Mouse (Mus musculus) heart, postnatal 10 days (tissue): Measurements from ENCODE around the gene Zmiz1. TPM values are rescaled to one million over a fixed set of nuclear protein-coding genes. Genes with fewer than 3 reads are reported as not detected.
A peak's percentile ranks its signal among the peaks of the same experiment; 100 is the strongest.

Experiments used
- DNase-seq, 2 experiments: peaks; one replicate each; pipeline ENCODE4 v3.0.0; 2021
- intact Hi-C: fragments of 180-260 bp; cut with DNase I; formaldehyde crosslinking; loops from one replicate; pipeline ENCODE4 v1.15.1; 2025
- total RNA-seq, 2 experiments: library from RNA; stranded (reverse); gene quantifications; 2 replicates each; pipeline ENCODE4 v1.2.3; 2021

The Zmiz1 gene
- total RNA-seq, 2 experiments from 2014 or later = 70.9 to 72.0 TPM

DNA sequence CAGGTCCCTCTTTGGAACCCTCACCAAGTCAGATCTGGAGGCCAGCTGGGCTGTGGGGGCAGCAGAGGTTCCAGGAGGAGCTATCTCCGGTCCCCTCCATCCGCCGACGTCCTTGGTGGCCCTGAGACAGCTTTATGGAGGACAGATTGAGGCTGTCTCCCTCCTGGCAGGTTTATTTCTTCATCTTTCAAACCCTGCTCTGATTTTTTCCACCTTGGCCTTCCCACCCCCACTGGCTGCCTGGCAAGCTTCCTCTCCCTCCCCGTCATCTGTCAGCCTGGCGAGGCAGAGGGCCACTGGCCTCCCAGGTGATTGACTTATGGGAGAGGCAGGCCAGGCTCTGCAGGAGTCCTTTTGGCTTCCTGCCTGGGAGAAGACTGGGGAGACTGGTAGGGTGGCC lies 89.7 kb downstream of the Zmiz1 start:
- intact Hi-C loops = no loop called here
- DNase-seq = no peak

DNA sequence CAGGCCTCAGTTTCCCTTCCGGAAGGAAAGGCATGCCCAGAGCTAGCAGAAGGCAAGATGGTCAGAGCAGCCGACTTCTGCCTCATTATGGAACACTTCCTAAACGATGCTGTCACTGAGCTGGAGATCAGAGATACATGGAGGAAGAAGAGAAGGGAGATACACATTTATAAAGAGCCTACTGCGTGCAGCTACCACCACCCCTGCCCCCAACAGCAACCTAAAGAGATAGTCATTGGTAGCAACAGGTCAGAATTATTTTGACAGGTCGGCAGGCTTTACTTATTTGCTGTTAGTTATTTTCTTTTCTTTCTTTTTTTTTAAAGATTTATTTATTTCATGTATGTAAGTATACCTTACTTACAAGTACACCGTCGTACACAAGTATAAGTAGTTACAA lies 90.1 kb downstream of the Zmiz1 start:
- no peak for DNase-seq

DNA sequence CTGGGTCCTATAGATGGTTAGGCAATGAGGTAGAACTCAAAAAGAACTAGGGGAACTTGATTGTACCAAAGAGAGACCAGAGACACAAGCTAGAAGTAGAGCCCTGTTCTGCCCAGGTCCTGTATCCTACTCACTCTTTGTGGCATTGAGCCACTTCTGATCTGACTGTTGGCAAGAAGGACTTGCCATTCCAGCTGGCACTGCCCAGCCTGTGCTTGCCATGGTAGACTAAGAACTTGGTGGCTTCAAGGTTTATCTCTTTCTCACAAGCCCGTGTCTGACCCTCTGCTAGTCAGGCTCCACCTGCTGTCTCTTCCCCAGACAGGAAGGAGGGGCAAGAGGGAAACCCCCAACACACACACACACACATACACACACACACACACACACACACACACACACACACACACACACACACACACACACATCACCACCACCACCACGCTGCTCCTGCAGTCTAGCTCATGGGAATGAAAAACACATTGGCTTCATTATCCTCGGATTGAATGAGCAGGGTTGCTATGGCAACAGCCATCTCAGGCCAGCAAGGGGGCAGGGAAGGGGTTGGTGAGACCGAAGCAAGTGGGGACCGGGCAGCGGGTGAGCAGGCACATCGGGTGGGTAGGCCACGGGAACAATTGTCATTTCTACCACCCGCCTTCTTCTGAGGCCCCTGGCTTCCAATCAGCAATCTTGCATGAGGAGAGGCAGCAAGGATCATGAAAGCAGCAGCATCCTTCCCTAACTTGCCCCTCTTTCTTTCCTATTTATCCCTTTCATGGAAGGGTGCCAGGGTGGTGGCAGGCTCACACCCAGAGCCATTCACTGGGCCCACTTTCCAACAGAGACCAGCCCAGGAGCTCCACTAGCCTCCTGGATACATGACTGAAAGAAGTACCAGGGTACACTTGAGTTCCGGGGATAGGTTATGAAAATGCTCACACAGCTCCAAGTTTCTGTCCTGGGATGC lies 91.2 kb downstream of the Zmiz1 start:
- no peak for DNase-seq
- intact Hi-C loops = no loop called here

More for the DNA sequence above, 90.1 kb downstream of the Zmiz1 start:
- intact Hi-C loops = no loop called here

DNA sequence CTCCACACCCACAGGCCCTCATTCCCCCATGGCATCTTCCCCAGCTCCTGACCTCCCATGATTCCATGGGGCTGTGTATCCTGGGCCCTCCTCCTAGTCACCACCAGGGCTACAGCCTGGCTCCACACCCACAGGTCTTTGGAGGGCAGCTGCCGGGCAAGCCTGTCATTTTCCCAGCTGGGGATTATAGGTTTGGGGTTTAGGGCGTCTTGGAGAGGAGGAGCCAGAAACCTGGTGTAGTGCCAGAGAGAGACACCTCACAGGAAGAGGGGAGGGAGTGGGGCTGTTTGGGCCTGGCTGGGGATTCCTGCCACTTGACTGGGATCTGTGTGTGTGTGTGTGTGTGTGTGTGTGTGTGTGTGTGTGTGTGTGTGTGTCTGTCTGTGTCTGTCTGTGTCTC lies 92.7 kb downstream of the Zmiz1 start:
- intact Hi-C loops = no loop called here
- no peak for DNase-seq

DNA sequence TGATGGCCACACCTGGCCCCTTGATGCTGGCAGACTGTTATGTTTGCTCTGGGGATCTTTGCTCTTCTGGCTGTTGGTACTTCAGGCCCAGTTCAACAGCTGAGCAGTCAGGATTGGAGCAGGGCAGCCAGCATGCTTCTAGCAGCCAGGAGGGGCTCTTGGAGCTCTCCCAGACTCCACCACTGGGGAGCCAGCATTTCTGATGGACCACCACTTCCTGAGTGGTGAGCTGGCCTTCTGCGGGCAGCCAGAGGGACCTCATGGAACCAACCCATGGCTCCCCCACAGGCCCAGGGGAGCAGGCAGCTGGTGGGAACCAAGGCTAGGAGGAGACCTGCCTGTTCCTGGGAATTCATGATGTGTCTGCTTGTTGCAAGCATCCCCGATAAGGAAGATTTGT lies 94.4 kb downstream of the Zmiz1 start:
- DNase-seq = no peak
- intact Hi-C loops = no loop called here

DNA sequence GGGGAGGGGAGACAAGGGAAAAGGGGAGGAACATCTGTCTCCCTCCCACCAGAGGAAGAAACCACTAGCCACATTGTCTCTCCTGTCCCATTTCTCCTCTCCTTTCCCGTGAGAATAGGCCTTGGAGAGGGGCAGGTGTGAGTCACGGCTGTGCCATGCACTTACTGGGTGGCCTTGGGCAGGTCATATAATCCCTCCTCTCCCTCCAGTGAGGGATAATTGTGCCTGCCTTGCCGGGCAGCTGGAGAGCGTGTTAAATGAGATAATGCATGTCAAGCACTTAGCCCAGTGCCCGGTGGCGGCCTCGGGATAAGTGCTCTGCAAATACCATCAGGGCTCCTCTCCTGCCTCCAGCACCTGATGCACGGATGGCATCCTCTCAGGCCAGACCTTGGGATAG lies 95.8 kb downstream of the Zmiz1 start:
- no peak for DNase-seq
- intact Hi-C loops = no loop called here

DNA sequence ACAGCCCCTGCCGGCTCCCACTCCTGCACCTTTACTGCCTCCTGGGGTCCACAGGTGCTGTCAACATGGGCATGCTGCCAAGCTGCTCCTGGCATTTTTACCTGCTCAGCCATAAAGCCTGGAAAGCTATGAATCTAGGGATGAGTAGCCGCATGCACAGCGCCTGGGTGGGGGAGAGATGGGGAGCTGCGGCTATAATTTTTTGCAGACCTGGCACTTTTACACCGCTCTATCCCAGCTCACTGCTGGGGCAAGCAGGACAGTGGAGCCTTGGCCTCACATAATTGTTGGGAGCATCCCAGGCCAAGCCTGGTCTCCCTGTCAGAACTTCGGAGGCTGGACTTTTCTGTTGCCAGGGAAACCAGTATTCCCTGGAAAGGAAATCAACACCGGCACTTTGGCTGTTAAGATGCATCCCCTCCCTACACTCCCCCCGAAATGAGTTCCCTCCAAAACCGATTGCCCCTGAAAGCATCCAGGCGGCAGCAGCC lies 96.4 kb downstream of the Zmiz1 start:
- no peak for DNase-seq
- intact Hi-C loops = no loop called here

DNA sequence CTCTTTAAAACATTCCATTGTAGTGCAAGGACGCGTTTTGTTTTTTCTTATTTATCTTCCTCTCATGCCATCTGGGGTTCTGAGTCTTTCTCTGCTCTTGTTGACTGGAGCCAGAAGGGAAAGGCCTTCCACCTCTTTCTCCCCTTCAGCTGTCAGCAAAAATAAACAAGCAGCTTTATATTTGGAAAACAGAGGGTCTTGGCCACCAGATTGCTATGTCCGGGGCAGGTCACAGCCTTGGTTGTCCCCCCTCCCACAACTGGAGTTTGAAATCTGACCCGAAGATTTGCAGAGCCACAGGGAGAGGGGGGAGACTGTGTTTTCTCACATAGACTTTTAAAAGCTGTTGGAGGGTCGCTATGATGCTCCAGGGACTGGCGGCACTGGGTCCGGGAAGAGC lies 96.9 kb downstream of the Zmiz1 start:
- intact Hi-C loops = no loop called here
- no peak for DNase-seq

DNA sequence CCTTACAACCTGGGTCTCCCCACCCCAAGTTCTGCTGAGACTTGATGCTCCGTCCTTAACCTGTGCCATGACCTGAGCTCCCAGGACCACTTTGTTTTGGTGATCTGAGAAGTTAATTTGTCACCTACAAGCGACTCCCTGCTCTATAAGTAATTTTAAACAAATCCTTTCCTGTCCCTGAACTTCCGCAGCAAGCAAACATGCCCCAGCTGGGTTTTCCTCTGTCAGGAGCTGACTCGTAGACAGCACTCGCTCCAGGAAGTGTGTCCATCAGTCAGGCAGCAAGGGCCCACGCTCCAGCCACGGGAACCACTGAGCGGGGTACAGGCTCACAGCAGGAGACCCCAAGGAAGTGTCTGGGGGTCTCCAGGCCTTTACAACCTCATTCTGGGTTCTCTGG lies 98.0 kb downstream of the Zmiz1 start:
- intact Hi-C loops = no loop called here
- no peak for DNase-seq

DNA sequence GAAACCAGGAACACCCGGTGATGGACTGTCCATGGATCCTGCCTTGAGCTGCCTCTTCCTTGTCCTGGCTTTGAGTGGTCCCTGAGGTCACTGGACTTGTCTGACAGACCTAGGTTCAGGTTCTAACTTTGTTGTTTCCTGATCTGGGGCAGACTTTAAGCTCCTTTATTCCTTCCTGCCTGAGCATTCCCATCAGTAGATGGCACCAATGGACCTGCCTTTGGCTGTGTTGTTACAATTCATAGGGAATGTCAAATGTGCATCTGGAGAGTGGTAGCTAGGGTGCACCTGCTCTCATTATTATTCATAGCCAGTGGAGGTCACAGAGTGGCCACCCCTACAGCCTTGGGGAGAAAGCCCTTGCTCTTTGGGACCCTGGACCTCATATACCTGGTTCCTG lies 99.5 kb downstream of the Zmiz1 start:
- intact Hi-C loops = no loop called here
- no peak for DNase-seq

DNA sequence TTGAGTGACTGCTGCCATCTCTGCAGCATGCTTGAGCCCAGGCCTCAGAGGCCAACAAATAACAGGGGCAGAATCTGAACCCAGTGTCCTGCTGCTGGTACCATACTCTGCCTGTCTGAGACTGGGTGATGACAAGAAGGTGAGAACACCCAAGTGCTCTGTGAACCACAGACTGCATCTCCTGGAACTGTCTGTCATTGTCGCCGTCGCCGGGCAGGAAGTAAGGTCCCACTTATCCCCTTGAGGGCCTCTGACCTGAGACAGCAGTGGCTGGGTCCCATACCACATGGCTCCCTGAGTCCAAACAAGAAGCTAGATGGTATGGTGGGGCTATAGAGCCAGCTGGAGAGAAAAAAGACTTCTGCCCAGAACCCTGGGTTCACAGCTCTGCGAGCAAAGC lies 100.9 kb downstream of the Zmiz1 start:
- intact Hi-C loops = loop anchor here (5.0 to 10.0 kb wide), 3 partner anchors 183 to 785 kb away; no protein-coding TSS in a partner anchor
- no peak for DNase-seq

DNA sequence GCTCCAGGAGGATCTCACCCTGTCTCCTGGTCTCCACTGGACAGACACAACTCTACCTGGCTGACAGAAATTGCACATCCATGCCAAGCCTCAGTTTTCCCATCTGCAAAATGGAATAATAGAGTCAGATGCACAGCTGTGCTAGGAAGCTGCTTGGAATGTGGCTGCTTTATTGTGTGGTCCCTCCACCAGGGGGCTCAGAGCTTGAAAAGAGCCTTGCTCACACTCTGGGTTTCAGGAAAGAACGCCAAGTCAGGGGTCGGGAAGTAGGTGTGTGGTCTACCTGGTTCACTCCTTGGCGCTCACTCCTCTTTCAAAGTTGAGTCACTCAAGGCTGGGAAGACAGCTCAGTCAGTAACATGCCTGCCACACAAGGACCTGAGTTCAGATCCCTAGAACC lies 101.9 kb downstream of the Zmiz1 start:
- intact Hi-C loops = loop anchor here (5.0 to 10.0 kb wide), 3 partner anchors 184 to 786 kb away; no protein-coding TSS in a partner anchor
- DNase-seq = no peak

DNA sequence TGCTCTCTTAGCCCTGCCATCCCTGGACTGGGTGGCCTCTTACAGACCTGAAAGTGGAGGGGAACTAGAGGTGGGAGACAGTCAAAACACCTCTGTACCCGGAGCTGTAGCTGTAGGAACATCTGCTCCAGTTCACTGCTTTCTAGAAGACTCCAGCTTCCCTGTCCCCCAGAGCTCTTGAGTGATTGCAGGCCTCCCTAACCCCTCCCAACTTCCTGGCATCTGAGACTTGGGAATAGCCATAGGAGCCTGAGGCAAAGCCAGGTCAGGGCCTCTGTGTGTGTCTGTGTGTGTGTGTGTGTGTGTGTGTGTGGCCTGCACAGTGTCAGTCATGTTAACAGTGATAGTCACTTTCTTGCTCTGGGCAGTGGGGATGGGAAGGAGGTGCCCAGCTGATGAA lies 102.7 kb downstream of the Zmiz1 start:
- peak in 1 of 2 experiments; percentile 47 for DNase-seq
- intact Hi-C loops = loop anchor here (5.0 to 10.0 kb wide), 3 partner anchors 184 to 787 kb away; no protein-coding TSS in a partner anchor

DNA sequence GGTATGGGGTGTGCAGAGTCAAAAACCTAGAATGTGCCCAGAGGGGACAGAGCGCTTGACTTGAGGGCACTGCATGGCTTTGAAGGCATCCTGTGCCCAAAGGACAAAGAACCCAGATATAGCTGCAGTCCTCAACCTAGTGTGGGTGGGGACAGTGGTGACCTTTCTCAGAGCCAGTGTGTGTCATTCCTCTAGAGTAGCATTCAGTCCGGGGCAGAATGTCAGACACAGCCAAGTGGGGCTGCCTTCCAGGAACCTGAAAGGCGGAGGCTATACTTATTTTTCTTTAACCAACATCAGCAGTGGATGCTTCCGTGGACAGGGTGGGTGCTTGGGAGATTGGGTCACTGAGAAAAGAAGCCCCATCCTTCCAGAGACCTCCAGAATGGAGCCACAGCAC lies 103.5 kb downstream of the Zmiz1 start:
- DNase-seq = peak; percentile 53 to 63
- intact Hi-C loops = loop anchor here (5.0 to 10.0 kb wide), 3 partner anchors 185 to 788 kb away; no protein-coding TSS in a partner anchor

DNA sequence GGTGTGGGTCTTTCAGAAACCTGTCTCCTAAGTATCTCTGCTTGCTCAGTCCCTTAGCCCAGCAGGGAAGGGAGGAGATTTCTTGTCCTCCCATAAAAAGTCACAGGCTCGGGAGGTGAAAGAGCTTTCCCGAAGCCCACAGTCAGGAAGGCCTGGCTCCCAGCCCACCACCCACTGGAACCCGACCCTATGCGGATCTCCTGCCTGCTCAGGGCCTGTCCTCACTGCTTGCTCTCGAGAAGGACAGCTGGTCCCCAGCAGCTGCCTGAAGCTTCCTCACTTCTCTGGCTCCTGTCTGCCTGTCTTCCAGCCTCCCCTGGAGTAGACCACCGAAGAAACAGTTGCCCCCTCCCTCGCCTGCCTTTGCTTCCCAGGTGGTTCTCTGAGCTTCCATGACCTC lies 103.9 kb downstream of the Zmiz1 start:
- intact Hi-C loops = loop anchor here (5.0 to 10.0 kb wide), 3 partner anchors 186 to 788 kb away; no protein-coding TSS in a partner anchor
- no peak for DNase-seq

DNA sequence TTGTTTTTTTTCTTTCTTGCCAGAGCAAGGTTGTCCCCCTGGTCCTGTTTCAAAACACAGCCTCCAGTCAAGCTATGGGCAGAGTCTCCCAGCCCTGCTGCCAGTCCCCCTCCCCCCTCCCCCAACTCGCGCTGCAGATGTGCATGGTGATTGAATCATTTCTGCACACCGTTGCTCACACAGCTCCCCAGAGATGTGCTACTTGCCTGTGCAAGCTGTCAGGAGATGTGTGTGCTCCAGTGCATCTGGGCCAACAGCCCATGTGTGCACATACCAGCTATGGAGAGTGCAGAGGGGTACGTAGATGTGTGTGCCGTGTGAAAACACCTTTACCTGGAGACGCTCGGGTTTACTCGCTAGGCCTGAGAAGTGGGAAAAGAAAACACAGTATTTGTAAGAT lies 105.6 kb downstream of the Zmiz1 start:
- intact Hi-C loops = loop anchor here (2.0 to 10.0 kb wide), 7 partner anchors 48 to 1064 kb away; partner anchors contain the start of gene Zmiz1
- DNase-seq = no peak

DNA sequence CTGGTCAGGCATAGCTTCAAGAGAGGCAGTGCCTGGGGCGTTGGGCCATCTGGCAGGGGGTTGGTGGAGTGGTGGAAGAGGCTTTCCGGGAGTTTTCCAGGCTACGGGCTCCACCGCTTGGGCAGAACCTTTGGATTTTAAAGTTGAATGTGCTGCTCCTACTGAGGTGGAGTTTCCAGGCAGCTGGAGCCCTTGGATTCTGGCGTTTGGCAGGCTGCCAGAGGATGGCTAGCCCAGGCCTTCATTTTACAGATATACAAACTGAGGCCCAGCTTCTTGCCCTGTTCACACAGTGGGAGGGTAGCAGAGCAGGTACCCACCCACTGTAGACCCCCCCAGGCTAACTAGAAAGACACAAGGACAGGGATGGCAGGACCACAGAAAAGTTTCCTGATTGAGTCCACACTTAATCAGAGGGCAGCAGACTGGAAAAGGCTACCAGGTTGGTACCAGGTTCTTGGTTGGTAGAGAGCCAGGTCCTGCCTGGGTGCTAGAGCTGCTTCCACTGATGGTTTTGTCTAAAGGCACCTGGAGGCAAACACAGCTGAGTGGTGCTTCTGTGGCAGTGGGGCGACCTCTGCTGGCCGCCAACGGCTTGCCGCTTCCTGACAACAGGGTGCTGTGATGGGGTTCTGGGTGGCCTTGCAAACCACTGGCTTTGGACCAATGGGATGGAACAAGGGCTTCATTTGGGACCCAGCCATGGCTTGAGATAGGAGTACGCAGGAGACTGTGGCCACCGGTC lies 106.5 kb downstream of the Zmiz1 start:
- intact Hi-C loops = loop anchor here (2.0 to 10.0 kb wide), 7 partner anchors 49 to 1065 kb away; partner anchors contain the start of gene Zmiz1
- peak; percentile 90 to 92 for DNase-seq

DNA sequence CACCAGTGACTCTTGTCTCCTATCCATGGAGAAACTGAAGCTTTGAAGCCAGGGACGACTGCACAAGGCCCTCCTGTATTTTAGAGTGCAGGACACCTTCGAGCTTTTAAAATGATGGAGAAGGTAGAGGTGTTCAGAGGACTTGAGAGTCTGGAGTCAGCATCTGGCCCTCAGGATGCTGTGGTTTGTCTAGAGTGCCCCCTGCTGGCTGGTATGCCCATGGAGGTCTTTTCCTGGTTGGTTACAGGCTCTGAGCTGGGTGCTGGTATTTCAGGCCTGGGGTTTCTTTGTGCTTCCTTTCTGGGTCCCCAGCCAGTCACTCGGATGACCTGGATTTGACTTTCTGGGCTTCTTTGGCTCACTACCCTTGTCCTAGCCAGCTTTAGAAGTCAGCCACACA lies 108.3 kb downstream of the Zmiz1 start:
- intact Hi-C loops = loop anchor here (2.0 to 10.0 kb wide), 3 partner anchors 256 to 792 kb away; no protein-coding TSS in a partner anchor
- DNase-seq = peak; percentile 75 to 83

DNA sequence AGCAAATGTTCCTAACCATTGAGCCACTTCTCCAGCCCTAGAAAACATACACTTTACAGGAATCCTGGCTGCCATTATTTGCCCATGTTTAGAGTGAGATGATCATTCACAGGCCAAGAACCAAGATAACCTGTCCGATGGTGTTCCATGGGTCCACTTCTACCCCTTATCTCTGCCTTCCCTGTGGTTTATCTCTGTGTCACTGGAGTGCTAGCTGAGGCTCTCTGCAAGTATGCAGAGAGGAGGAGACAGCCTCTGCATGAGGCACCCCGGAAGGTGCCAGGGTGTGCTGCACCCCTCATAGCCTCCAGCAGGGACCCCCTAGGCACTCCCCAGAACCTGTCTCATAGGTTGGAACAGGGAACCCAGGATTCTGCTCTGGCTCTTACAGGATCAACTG lies 108.9 kb downstream of the Zmiz1 start:
- DNase-seq = no peak
- intact Hi-C loops = loop anchor here (2.0 to 10.0 kb wide), 3 partner anchors 257 to 793 kb away; no protein-coding TSS in a partner anchor

DNA sequence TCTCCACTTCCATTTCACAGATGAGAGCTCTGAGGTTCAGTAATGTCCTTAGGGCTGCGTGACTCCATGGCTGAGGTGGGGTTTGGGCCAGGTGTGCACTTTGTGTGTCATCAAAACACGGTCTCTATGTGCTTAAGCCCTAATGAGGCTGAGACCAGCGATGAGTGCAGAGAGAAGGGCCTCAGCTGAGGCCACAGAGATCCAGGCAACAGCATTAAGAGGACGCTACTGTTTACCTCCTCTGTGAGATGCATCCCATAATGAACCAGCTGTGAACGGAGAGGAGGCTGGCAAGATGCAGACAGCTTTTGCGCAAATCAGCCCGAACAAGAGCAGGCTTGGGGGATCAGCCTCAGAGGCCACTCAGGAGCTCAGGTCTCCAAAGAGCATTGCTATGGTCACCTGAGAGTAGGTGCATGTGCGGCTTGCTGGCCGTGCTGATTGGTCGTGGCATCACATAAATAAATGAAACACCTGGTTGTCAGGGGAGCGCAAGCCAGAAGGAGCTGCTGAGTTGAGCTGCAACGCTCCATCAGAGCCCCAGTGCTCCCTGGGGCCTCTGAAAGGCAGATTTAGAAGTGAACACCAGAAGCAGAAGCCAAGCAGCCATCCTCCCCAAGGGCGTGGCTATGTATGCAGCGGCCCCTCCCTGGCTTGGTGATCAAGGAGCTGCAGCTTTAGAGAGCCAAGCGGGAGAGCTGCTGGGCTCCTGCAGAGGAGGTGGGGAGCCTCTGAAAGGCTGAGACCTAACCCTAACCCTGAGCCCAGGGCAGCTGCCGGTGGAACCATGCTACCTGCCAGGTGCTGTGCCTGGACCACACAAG lies 115.3 kb downstream of the Zmiz1 start:
- intact Hi-C loops = no loop called here
- DNase-seq = no peak
